Mouse (Mus musculus): Measurements from ENCODE around the gene P3h1. TPM values are rescaled to one million over a fixed set of nuclear protein-coding genes. Genes with fewer than 3 reads are reported as not detected.

The P3h1 gene
- polyA plus RNA-seq (2016; fragmentation: Nextera tagmentation; extraction: Ambion mirVana) = 32.8 and 34.3 TPM in 2 replicates

- H3K4me2 ChIP-seq = peak within 1 kb of the TSS; percentile 91
- under 1% methylated on average over 71 of the region's 71 CpGs for WGBS
- peak; percentile 97 for ATAC-seq (ENCODE audit: insufficient number of reproducible peaks, low FRiP score)
Observed at GRCm38 (mm10) chr4:119232410-119233255, at the start of gene P3h1, which contains the start of gene AU022252. TSS of gene P3h1 (plus strand) at chr4:119232915. TSS of gene AU022252 (minus strand) at chr4:119232712.

GRCm38 (mm10) chr4:119183525-119183924 is 49.2 kb upstream of the P3h1 start:
- H3K27ac ChIP-seq (ENCODE audit: poor library complexity, severe bottlenecking) = no peak overlapping the region
- no peaks in the 10 kb centered on the region for H3K27me3 ChIP-seq (replicated peaks)
- no peaks in the 10 kb centered on the region for H3K36me3 ChIP-seq
- peaks cover 9% of the 10 kb centered on the region for H3K4me1 ChIP-seq (replicated peaks)
- H3K4me2 ChIP-seq = no peak overlapping the region
- WGBS = 43% methylated on average over 1 of the region's 1 CpGs
- no peak overlapping the region for H3K9ac ChIP-seq
- ATAC-seq (ENCODE audit: insufficient number of reproducible peaks, low FRiP score) = no peak
- no peaks in the 10 kb centered on the region for H3K9me3 ChIP-seq (replicated peaks)
- no peak overlapping the region for H3K4me3 ChIP-seq

More at GRCm38 (mm10) chr4:119232410-119233255, at the start of gene P3h1, which contains the start of gene AU022252:
- H3K4me1 ChIP-seq (replicated peaks) = peaks cover 10% of the 10 kb centered on the region
- no peaks in the 10 kb centered on the region for H3K9me3 ChIP-seq (replicated peaks)
- H3K27ac ChIP-seq (ENCODE audit: poor library complexity, severe bottlenecking) = peak within 1 kb of the TSS; percentile 56; the same call in 1 of the 2 replicates
- peak within 1 kb of the TSS; percentile 88 for H3K9ac ChIP-seq
- H3K4me3 ChIP-seq = peak within 1 kb of the TSS; percentile 91
- no peaks in the 10 kb centered on the region for H3K27me3 ChIP-seq (replicated peaks)
- H3K36me3 ChIP-seq = peaks cover 29% of the 10 kb centered on the region

- Histone ChIP-seq H3K4me2 (peak overlapping the region; percentile 24; the same call in 1 of the 2 replicates), H3K9me3 (replicated peaks) (no peaks in the 10 kb centered on the region), H3K36me3 (no peaks in the 10 kb centered on the region), H3K4me1 (replicated peaks) (peaks cover 10% of the 10 kb centered on the region), H3K9ac (no peak overlapping the region), H3K27ac (ENCODE audit: poor library complexity, severe bottlenecking) (no peak overlapping the region), H3K4me3 (no peak overlapping the region), H3K27me3 (replicated peaks) (no peaks in the 10 kb centered on the region)
- WGBS = 81% methylated on average over 4 of the region's 4 CpGs
- ATAC-seq (ENCODE audit: insufficient number of reproducible peaks, low FRiP score) = no peak
Observed at GRCm38 (mm10) chr4:119185771-119186170, 46.9 kb upstream of the P3h1 start.

- peak; percentile 75 for ATAC-seq (ENCODE audit: insufficient number of reproducible peaks, low FRiP score)
- H3K4me1 ChIP-seq (replicated peaks) = peaks cover 3% of the 10 kb centered on the region; the same call in 1 of the 2 replicates
- H3K36me3 ChIP-seq = no peaks in the 10 kb centered on the region
- peak overlapping the region; percentile 26; the same call in 1 of the 2 replicates for H3K27ac ChIP-seq (ENCODE audit: poor library complexity, severe bottlenecking)
- no peaks in the 10 kb centered on the region for H3K9me3 ChIP-seq (replicated peaks)
- peak overlapping the region; percentile 19 for H3K4me3 ChIP-seq
- H3K4me2 ChIP-seq = peak overlapping the region; percentile 22
- H3K27me3 ChIP-seq (replicated peaks) = no peaks in the 10 kb centered on the region
- 38% methylated on average over 11 of the region's 11 CpGs for WGBS
- H3K9ac ChIP-seq = peak overlapping the region; percentile 53
Observed at GRCm38 (mm10) chr4:119188060-119188785, 44.5 kb upstream of the P3h1 start.

- H3K36me3 ChIP-seq = no peaks in the 10 kb centered on the region
- H3K4me1 ChIP-seq (replicated peaks) = peaks cover 3% of the 10 kb centered on the region; the same call in 1 of the 2 replicates
- no peak overlapping the region for H3K27ac ChIP-seq (ENCODE audit: poor library complexity, severe bottlenecking)
- H3K4me2 ChIP-seq = no peak overlapping the region
- ATAC-seq (ENCODE audit: insufficient number of reproducible peaks, low FRiP score) = no peak
- H3K9ac ChIP-seq = no peak overlapping the region
- 78% methylated on average over 6 of the region's 6 CpGs for WGBS
- no peaks in the 10 kb centered on the region for H3K27me3 ChIP-seq (replicated peaks)
- peak overlapping the region; percentile 27; the same call in 1 of the 2 replicates for H3K4me3 ChIP-seq
- no peaks in the 10 kb centered on the region for H3K9me3 ChIP-seq (replicated peaks)
Observed at GRCm38 (mm10) chr4:119189392-119189791, 43.3 kb upstream of the P3h1 start.

DNA sequence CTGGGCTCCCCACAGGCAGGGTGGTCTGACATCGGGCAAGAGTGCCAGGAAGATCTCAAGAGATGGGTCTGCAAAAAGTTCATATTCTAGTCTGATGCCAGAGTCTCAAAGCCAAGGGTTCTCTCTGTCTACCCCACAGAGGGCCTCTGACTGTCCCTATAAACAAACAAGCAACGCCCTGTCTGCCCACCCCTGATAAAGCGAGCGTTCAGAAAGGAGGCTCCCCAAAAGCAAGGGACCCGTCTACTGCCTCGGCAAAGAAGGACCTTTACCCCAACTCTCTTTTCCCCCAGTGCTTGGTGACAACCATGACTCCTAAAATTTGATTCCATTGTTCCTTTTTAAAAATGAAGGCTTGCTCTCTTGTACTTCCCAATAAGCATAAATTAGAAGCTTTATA is 42.9 kb upstream of the P3h1 start, which contains the start of gene Ermap:
Gene Ermap (minus strand): TSS at position 148 of the 400 bp plus-strand sequence.
- whole genome bisulfite sequencing = 58% methylated on average over 6 of the region's 6 CpGs
- H3K4me2 ChIP-seq = 0 out of 2 replicates have a peak within 1 kb of the TSS, but pooled peaks have one; percentile 16
- ATAC-seq (ENCODE audit: insufficient number of reproducible peaks, low FRiP score) = peak; percentile 91
- H3K4me1 ChIP-seq (replicated peaks) = peaks cover 3% of the 10 kb centered on the region; the same call in 1 of the 2 replicates
- H3K27me3 ChIP-seq (replicated peaks) = no peaks in the 10 kb centered on the region
- H3K4me3 ChIP-seq = peak within 1 kb of the TSS; percentile 27
- H3K9me3 ChIP-seq (replicated peaks) = no peaks in the 10 kb centered on the region
- no peaks in the 10 kb centered on the region for H3K36me3 ChIP-seq
- H3K9ac ChIP-seq = no peak within 1 kb of the TSS
- H3K27ac ChIP-seq (ENCODE audit: poor library complexity, severe bottlenecking) = peak within 1 kb of the TSS; percentile 47

GRCm38 (mm10) chr4:119190618-119191017 is 42.1 kb upstream of the P3h1 start:
- H3K4me3 ChIP-seq = no peak overlapping the region
- H3K9ac ChIP-seq = no peak overlapping the region
- no peaks in the 10 kb centered on the region for H3K27me3 ChIP-seq (replicated peaks)
- H3K4me2 ChIP-seq = 0 out of 2 replicates have a peak overlapping the region, but pooled peaks have one; percentile 16
- H3K9me3 ChIP-seq (replicated peaks) = no peaks in the 10 kb centered on the region
- 60% methylated on average over 8 of the region's 8 CpGs for WGBS
- peak overlapping the region; percentile 47; the same call in 1 of the 2 replicates for H3K27ac ChIP-seq (ENCODE audit: poor library complexity, severe bottlenecking)
- H3K36me3 ChIP-seq = no peaks in the 10 kb centered on the region
- peaks cover 3% of the 10 kb centered on the region; the same call in 1 of the 2 replicates for H3K4me1 ChIP-seq (replicated peaks)
- no peak for ATAC-seq (ENCODE audit: insufficient number of reproducible peaks, low FRiP score)

DNA sequence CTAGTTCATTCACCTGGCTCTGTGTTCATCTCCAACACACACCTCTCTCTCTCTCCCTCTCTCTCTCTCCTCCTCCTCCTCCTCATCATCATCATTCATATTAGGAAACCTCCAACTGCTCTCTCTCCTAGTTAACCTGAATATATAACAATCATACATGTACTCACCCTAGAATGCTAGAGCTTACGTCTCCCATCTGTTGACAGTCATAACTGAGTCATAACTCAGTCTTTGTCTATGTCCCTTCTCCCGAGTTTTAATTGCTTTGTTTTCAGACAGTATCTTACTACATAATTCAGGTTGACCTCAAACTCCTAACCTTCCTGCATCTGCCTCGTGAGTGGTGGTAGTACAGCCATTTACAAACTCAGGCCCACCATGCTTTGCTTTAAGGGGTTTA is 41.4 kb upstream of the P3h1 start:
- no peak overlapping the region for H3K27ac ChIP-seq (ENCODE audit: poor library complexity, severe bottlenecking)
- H3K9ac ChIP-seq = no peak overlapping the region
- H3K4me3 ChIP-seq = no peak overlapping the region
- no peak for ATAC-seq (ENCODE audit: insufficient number of reproducible peaks, low FRiP score)
- no peaks in the 10 kb centered on the region for H3K27me3 ChIP-seq (replicated peaks)
- no peak overlapping the region for H3K4me2 ChIP-seq
- WGBS = 64% methylated on average over 3 of the region's 3 CpGs
- peaks cover 6% of the 10 kb centered on the region for H3K4me1 ChIP-seq (replicated peaks)
- H3K36me3 ChIP-seq = no peaks in the 10 kb centered on the region
- H3K9me3 ChIP-seq (replicated peaks) = no peaks in the 10 kb centered on the region

GRCm38 (mm10) chr4:119192757-119193156 is 40.0 kb upstream of the P3h1 start:
- Histone ChIP-seq H3K27me3 (replicated peaks) (no peaks in the 10 kb centered on the region), H3K36me3 (peaks cover 7% of the 10 kb centered on the region), H3K4me1 (replicated peaks) (peaks cover 18% of the 10 kb centered on the region), H3K4me3 (no peak overlapping the region), H3K27ac (ENCODE audit: poor library complexity, severe bottlenecking) (no peak overlapping the region), H3K4me2 (no peak overlapping the region), H3K9me3 (replicated peaks) (no peaks in the 10 kb centered on the region), H3K9ac (no peak overlapping the region)
- WGBS = 89% methylated on average over 4 of the region's 4 CpGs
- no peak for ATAC-seq (ENCODE audit: insufficient number of reproducible peaks, low FRiP score)

DNA sequence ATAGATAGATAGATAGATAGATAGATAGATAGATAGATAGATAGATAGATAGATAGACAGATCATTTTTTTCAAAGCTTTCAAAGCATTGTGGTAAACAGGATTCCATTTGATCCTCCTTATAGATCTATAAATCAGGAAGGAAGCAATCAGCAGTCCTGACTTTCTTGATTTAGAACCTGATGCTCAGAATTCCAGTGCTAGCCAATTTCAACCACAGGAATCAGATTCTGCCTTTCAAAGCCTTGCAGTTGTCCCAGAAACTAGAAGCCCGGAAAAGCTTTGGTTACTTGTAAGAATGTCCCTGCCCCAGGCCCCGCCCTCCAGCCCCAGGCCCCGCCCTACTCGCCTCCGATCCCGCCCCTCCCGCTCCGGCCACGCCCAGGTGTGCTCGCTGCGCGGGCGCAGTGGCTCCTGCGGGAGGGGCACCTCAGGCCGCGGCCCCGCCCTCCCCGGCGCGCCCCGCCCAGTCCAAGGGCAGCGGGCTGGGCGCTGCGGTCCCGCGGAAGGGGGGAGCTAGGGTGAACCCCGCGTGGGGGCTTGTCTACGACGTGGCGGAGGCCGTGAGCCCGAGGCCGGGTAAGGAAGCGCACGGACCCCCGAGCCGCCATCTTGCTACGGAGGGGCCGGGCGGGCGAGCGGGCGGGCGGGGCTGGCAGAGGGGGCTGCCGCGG is 37.7 kb upstream of the P3h1 start, which contains the start of gene Svbp:
Gene Svbp (plus strand): TSS at position 398 of the 673 bp plus-strand sequence.
- Histone ChIP-seq H3K9ac (peak within 1 kb of the TSS; percentile 82), H3K4me3 (peak within 1 kb of the TSS; percentile 84), H3K4me2 (peak within 1 kb of the TSS; percentile 80), H3K27ac (ENCODE audit: poor library complexity, severe bottlenecking) (peak within 1 kb of the TSS; percentile 54), H3K27me3 (replicated peaks) (no peaks in the 10 kb centered on the region), H3K36me3 (peaks cover 15% of the 10 kb centered on the region), H3K9me3 (replicated peaks) (no peaks in the 10 kb centered on the region), H3K4me1 (replicated peaks) (peaks cover 25% of the 10 kb centered on the region)
- ATAC-seq (ENCODE audit: insufficient number of reproducible peaks, low FRiP score) = peak; percentile 96
- under 1% methylated on average over 41 of the region's 47 CpGs for WGBS
